Mouse (Mus musculus): ENCODE results near the gene Rngtt. TPM values are rescaled to one million over a fixed set of nuclear protein-coding genes. Genes with fewer than 3 reads are reported as not detected.
"Not testable (repeated sequence)": the region's sequence is repeated elsewhere in the genome, so short reads cannot be mapped to it uniquely, and the experiment has no call there.

The Rngtt gene
- 54.4 and 97.3 TPM in 2 replicates for total RNA-seq (2015; ENCODE audit: low replicate concordance)
- total RNA-seq (2017; ENCODE audit: low replicate concordance), result 142 and 148 TPM in 2 replicates

- ATAC-seq (replicated peaks; ENCODE audit: low FRiP score, poor library complexity, severe bottlenecking), result peak; percentile 95
Measured at GRCm38 (mm10) chr4:33309764-33310757, at the start of gene Rngtt. Rngtt (plus strand) TSS chr4:33310311.

GRCm38 (mm10) chr4:33260311-33260710, 49.8 kb upstream of the Rngtt start:
- no peak for ATAC-seq (replicated peaks; ENCODE audit: low FRiP score, poor library complexity, severe bottlenecking)

GRCm38 (mm10) chr4:33261311-33261753, 48.8 kb upstream of the Rngtt start:
- ATAC-seq (replicated peaks; ENCODE audit: low FRiP score, poor library complexity, severe bottlenecking), result no peak

- no peak for ATAC-seq (replicated peaks; ENCODE audit: low FRiP score, poor library complexity, severe bottlenecking)
Measured at GRCm38 (mm10) chr4:33262897-33263296, 47.2 kb upstream of the Rngtt start.

- no peak for ATAC-seq (replicated peaks; ENCODE audit: low FRiP score, poor library complexity, severe bottlenecking)
Measured at GRCm38 (mm10) chr4:33264979-33265726, 45.0 kb upstream of the Rngtt start.

GRCm38 (mm10) chr4:33270386-33271314, 39.5 kb upstream of the Rngtt start:
- no peak for ATAC-seq (replicated peaks; ENCODE audit: low FRiP score, poor library complexity, severe bottlenecking)

GRCm38 (mm10) chr4:33273437-33273836, 36.7 kb upstream of the Rngtt start:
- ATAC-seq (replicated peaks; ENCODE audit: low FRiP score, poor library complexity, severe bottlenecking), result no peak

- no peak for ATAC-seq (replicated peaks; ENCODE audit: low FRiP score, poor library complexity, severe bottlenecking)
Measured at GRCm38 (mm10) chr4:33281891-33282685, 28.0 kb upstream of the Rngtt start.

- no peak for ATAC-seq (replicated peaks; ENCODE audit: low FRiP score, poor library complexity, severe bottlenecking)
Measured at GRCm38 (mm10) chr4:33284083-33284880, 25.8 kb upstream of the Rngtt start.

GRCm38 (mm10) chr4:33285448-33285847, 24.7 kb upstream of the Rngtt start:
- ATAC-seq (replicated peaks; ENCODE audit: low FRiP score, poor library complexity, severe bottlenecking), result no peak

GRCm38 (mm10) chr4:33289106-33289650, 20.9 kb upstream of the Rngtt start:
- ATAC-seq (replicated peaks; ENCODE audit: low FRiP score, poor library complexity, severe bottlenecking), result no peak

- no peak for ATAC-seq (replicated peaks; ENCODE audit: low FRiP score, poor library complexity, severe bottlenecking)
Measured at GRCm38 (mm10) chr4:33290002-33290401, 20.1 kb upstream of the Rngtt start, which contains the start of gene Pnrc1. Pnrc1 (minus strand) TSS chr4:33290163.

- no peak for ATAC-seq (replicated peaks; ENCODE audit: low FRiP score, poor library complexity, severe bottlenecking)
Measured at GRCm38 (mm10) chr4:33290878-33291277, 19.2 kb upstream of the Rngtt start.

GRCm38 (mm10) chr4:33292409-33293370, 17.4 kb upstream of the Rngtt start:
- peak; percentile 58 for ATAC-seq (replicated peaks; ENCODE audit: low FRiP score, poor library complexity, severe bottlenecking)

GRCm38 (mm10) chr4:33300891-33301665, 9.0 kb upstream of the Rngtt start:
- ATAC-seq (replicated peaks; ENCODE audit: low FRiP score, poor library complexity, severe bottlenecking), result not testable (repeated sequence)

- 0 out of 2 replicates have a peak, but pooled peaks have one; percentile 42 for ATAC-seq (replicated peaks; ENCODE audit: low FRiP score, poor library complexity, severe bottlenecking)
Measured at GRCm38 (mm10) chr4:33303057-33303456, 7.1 kb upstream of the Rngtt start.

Data from erythroid progenitor cell, adult 5-6 weeks (primary cell).